Mouse (Mus musculus) testis, adult 2 months (tissue): Measurements from ENCODE around the gene Eif3l. TPM values are rescaled to one million over a fixed set of nuclear protein-coding genes. Genes with fewer than 3 reads are reported as not detected.
A peak's percentile ranks its signal among the peaks of the same experiment; 100 is the strongest.

Experiments
- H3K27ac ChIP-seq: fragments of 200-500 bp; 2 replicates; pipeline ENCODE4 v1.5.1; 2012; ENCODE audit warnings: low read depth, low read length; ENCODE audit not compliant: control insufficient read depth, insufficient read depth
- H3K27me3 ChIP-seq: fragments of 200-500 bp; 2 replicates; pipeline ENCODE4 v1.6.1; 2012; ENCODE audit warnings: mild to moderate bottlenecking, low read length, moderate library complexity; ENCODE audit not compliant: control insufficient read depth, insufficient read depth
- H3K36me3 ChIP-seq: fragments of 200-500 bp; 2 replicates; pipeline ENCODE4 v1.6.1; 2012; ENCODE audit warnings: mild to moderate bottlenecking, low read length; ENCODE audit not compliant: control insufficient read depth, insufficient read depth
- H3K4me1 ChIP-seq: fragments of 200-500 bp; 2 replicates; pipeline ENCODE4 v1.6.1; 2012; ENCODE audit warnings: low read length; ENCODE audit not compliant: control insufficient read depth, insufficient read depth
- H3K4me3 ChIP-seq: fragments of 200-500 bp; 2 replicates; pipeline ENCODE4 v1.5.1; 2012; ENCODE audit warnings: low read depth, mild to moderate bottlenecking, low read length, moderate library complexity, mixed read lengths; ENCODE audit not compliant: control insufficient read depth
- CTCF ChIP-seq: fragments of 200-500 bp; IDR thresholded peaks from 2 replicates; pipeline ENCODE4 v1.5.1; 2012; ENCODE audit warnings: low read depth, mild to moderate bottlenecking, inconsistent platforms, low read length, moderate library complexity; ENCODE audit not compliant: control insufficient read depth, insufficient read depth, insufficient replicate concordance
- POLR2A ChIP-seq: fragments of 200-500 bp; IDR thresholded peaks from 2 replicates; pipeline ENCODE4 v1.6.1; 2012; ENCODE audit warnings: low read depth, mild to moderate bottlenecking, inconsistent platforms, low read length, moderate library complexity; ENCODE audit not compliant: control insufficient read depth
- polyA plus RNA-seq: library from polyadenylated mRNA; depleted of rRNA; stranded (reverse); fragments of >200 nt; gene quantifications from 2 replicates; pipeline ENCODE4 v1.2.3, GENCODE M21; 2012

The Eif3l gene
- polyA plus RNA-seq, 1 experiment, result 110 TPM

DNA sequence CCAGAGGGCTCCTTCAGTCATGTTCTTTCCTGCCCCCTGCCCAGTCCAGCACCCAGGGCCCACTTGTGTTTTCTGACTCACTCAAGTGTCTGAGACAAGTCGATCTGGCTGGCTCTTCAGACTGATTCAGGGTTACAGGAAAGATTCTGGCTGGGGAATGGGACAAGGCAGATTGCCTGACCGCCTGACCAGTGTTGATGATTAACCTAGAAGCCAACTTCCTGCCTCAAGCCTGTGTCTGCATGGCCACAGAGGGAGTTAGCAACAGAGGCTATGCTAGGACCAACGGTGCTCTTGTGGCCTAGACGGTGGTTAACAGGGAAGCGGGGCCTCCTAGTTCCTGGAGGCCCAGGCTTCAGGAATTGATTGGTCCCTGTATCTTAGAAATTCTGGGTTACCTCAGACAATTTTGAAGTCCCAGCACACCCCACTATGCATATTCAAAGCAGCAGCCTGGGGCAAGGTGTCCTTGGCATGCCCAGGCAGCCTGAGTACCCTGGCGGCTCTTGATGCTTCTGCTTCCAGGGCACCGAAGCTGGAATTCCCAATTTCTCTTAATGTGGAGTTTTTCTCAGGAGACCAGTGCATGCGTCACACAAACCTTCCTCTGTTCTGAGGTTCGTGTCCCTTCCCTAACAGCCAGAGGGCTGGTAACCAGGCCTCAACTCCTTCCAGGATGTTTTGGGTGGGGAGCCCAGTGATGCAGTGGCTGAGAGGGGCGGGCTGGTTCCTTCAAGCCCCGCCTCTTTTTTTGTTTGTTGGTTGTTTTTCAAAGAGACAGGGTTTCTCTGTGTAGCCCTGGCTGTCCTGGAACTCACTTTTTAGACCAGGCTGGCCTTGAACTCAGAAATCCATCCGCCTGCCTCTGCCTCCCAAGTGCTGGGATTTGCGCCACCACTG lies 23.3 kb upstream of the Eif3l start:
- no peaks in the 10 kb centered on the region; the same call in 1 of the 2 replicates for H3K4me1 ChIP-seq
- no peak for TF ChIP-seq POLR2A
- no peak for TF ChIP-seq CTCF
- no peaks in the 10 kb centered on the region for H3K27me3 ChIP-seq
- H3K36me3 ChIP-seq, result no peaks in the 10 kb centered on the region
- no peak overlapping the region for H3K27ac ChIP-seq
- H3K4me3 ChIP-seq, result no peak overlapping the region

- no peak overlapping the region for H3K27ac ChIP-seq
- no peak overlapping the region for H3K4me3 ChIP-seq
- H3K36me3 ChIP-seq, result no peaks in the 10 kb centered on the region
- no peaks in the 10 kb centered on the region for H3K27me3 ChIP-seq
- H3K4me1 ChIP-seq, result no peaks in the 10 kb centered on the region; the same call in 1 of the 2 replicates
- TF ChIP-seq CTCF, result no peak
- TF ChIP-seq POLR2A, result no peak
Measured at GRCm38 (mm10) chr15:79052366-79052765, 22.6 kb upstream of the Eif3l start.

GRCm38 (mm10) chr15:79056601-79057000 lies 18.4 kb upstream of the Eif3l start:
- H3K27me3 ChIP-seq, result no peaks in the 10 kb centered on the region
- no peak overlapping the region for H3K4me3 ChIP-seq
- H3K27ac ChIP-seq, result no peak overlapping the region
- H3K36me3 ChIP-seq, result peaks cover 2% of the 10 kb centered on the region
- no peak for TF ChIP-seq POLR2A
- no peak for TF ChIP-seq CTCF
- no peaks in the 10 kb centered on the region for H3K4me1 ChIP-seq

GRCm38 (mm10) chr15:79057850-79058249 lies 17.1 kb upstream of the Eif3l start:
- Histone ChIP-seq H3K4me1 (no peaks in the 10 kb centered on the region), H3K27ac (no peak overlapping the region), H3K4me3 (no peak overlapping the region), H3K27me3 (no peaks in the 10 kb centered on the region), H3K36me3 (peaks cover 2% of the 10 kb centered on the region)
- TF ChIP-seq CTCF (no peak), POLR2A (no peak)

DNA sequence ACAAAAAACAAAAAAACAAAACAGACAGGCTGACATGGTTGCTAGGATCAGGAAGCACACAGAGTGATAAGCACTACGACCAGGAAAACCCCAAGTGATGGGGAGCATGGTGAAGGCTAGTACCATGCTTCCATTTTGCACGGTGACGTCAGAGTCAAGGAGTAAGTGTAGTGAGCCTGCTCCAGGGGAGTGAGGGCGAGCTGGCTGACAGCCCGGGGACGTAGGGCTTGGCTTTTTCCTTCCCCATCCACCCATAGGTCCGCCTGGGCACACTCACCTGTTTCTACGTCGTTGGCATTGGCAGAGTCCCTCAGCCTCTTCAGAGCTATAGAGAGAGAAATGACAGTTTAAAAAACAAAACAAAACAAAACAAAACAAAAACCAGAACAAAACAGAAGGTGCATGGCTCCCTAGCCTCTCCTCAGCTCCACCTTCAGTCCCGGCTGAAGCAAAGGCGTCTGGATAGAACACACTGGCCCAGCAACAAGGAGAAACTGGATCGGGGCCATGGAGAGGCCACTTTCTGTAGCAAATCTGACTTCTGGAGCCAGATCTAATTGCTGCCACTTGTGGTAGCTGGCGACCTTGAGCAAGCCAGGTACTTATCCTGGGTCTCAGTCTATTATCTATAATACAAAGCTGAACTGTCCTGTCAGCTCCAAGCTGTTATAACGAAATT lies 14.0 kb upstream of the Eif3l start:
- no peaks in the 10 kb centered on the region for H3K27me3 ChIP-seq
- H3K4me1 ChIP-seq, result peaks cover 11% of the 10 kb centered on the region
- H3K27ac ChIP-seq, result no peak overlapping the region
- H3K4me3 ChIP-seq, result peak overlapping the region; percentile 42
- TF ChIP-seq POLR2A, result no peak
- no peak for TF ChIP-seq CTCF
- H3K36me3 ChIP-seq, result peaks cover 2% of the 10 kb centered on the region

DNA sequence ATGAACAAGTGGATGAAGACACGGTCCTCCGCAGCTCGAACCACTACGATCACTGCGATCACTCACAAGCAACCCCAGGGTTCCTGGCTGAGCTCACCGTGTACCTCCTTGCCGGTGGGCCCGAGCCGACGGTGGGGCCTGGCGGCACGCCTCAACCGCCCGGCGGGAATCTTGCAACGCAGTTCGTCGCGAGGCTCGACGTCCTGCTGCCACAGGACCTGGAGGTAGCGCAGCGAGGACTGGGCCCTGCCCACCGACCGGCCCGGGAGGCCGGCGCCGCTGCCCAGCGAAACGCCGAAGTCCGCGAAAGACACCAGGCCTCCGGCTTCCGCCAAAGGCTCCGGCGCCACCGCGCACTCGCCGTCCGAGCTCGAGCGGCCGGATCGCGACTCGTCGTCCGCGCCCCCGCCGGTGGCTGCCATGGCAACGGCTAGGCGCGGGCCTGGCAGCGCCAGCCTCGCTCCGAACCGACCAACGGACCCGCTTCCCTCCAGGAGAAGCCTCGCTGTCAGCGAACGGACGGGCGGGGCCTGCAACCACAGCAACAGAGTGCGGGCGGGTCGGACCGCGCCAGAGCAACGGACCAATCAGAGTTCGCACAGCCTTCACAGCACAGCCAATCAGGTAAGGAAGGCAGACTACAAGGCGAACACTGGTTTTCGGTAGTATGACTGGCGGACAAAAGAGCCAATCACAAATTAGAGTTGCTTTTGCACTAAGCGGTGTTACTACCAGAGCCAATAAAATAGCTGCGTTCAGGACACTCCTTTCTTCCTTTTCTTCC lies 12.4 kb upstream of the Eif3l start, which contains the start of gene Ankrd54:
Gene Ankrd54, minus strand, starts transcription at position 518 of the 784 bp plus-strand sequence.
- peak; percentile 82 for TF ChIP-seq POLR2A
- TF ChIP-seq CTCF, result no peak
- H3K36me3 ChIP-seq, result peaks cover 2% of the 10 kb centered on the region
- H3K27ac ChIP-seq, result peak within 1 kb of the TSS; percentile 94
- peaks cover 18% of the 10 kb centered on the region for H3K4me1 ChIP-seq
- no peaks in the 10 kb centered on the region for H3K27me3 ChIP-seq
- peak within 1 kb of the TSS; percentile 88 for H3K4me3 ChIP-seq
